Comparison of ENCODE assay signal across 21 mouse cellular contexts in genomic region chr2:37781421-37781820, GRCm38 (mm10). TPM values are rescaled to one million over a fixed set of nuclear protein-coding genes. Genes with fewer than 3 reads are reported as not detected.
DNase-seq lines count a peak whose midpoint lies in the region; ATAC-seq lines count a peak whose summit lies in the region.
"Had no signal": no experiment of that assay in that cellular context is flagged by ENCODE, and none has a peak within 500 bp of the region (broad histone marks: within the 10 kb centered on the region; RNA-seq: fewer than 3 reads in every experiment).

No protein-coding gene starts in this region.

- DNase-seq in forebrain, embryonic 10.5 days (ENCODE audit: extremely low spot score, low spot score): no peak
- DNase-seq in heart, adult 8-10 months (ENCODE audit: low spot score): no peak
- DNase-seq in midbrain, embryonic 10.5 days (ENCODE audit: low spot score): no peak
- no peak for DNase-seq in cerebellum, adult 9-10 months
- no peak for DNase-seq in gastrocnemius, postnatal 25 days
- DNase-seq: adrenal gland, postnatal 14 days; cerebellum, adult 9-11 months; kidney, adult 8-10 months; kidney, postnatal 25 days; layer of hippocampus, postnatal 36 days; liver, postnatal 0 days; lung, postnatal 10 days had no signal

- 18% methylated on average over 3 of the region's 3 CpGs for WGBS in forebrain, embryonic 10.5 days
- 12% methylated on average over 3 of the region's 3 CpGs for WGBS in forebrain, embryonic 16.5 days
- 10% methylated on average over 3 of the region's 3 CpGs for WGBS in heart, embryonic 13.5 days
- 5% methylated on average over 3 of the region's 3 CpGs for WGBS in midbrain, embryonic 10.5 days
- WGBS in midbrain, embryonic 16.5 days: 26% methylated on average over 3 of the region's 3 CpGs

- peak overlapping the region; percentile 46 for H3K4me3 ChIP-seq in forebrain, embryonic 10.5 days
- no peak overlapping the region for H3K4me3 ChIP-seq in forebrain, embryonic 16.5 days (replicated peaks; ENCODE audit: low read length)
- no peak overlapping the region for H3K4me3 ChIP-seq in heart, embryonic 13.5 days
- peak overlapping the region; percentile 48; the same call in 1 of the 2 replicates for H3K4me3 ChIP-seq in midbrain, embryonic 10.5 days
- H3K4me3 ChIP-seq in midbrain, embryonic 16.5 days (ENCODE audit: low read depth, low read length): no peak overlapping the region
- H3K4me3 ChIP-seq: embryonic facial prominence, embryonic 12.5 days; limb, embryonic 12.5 days had no signal

- no peak for ATAC-seq in forebrain, embryonic 16.5 days
- no peak for ATAC-seq in heart, embryonic 13.5 days (ENCODE audit: extremely low read depth, insufficient number of reproducible peaks, low FRiP score, low TSS enrichment)
- no peak for ATAC-seq in midbrain, embryonic 16.5 days
- ATAC-seq: CD4-positive, CD25-positive, alpha-beta regulatory T cell, adult 4 months; liver, postnatal 0 days had no signal

- no peak overlapping the region for H3K9ac ChIP-seq in forebrain, embryonic 16.5 days (replicated peaks; ENCODE audit: low read depth, low read length)
- H3K9ac ChIP-seq in heart, embryonic 13.5 days: no peak overlapping the region
- no peak overlapping the region for H3K9ac ChIP-seq in midbrain, embryonic 16.5 days (ENCODE audit: low read depth, low read length)
- H3K9ac ChIP-seq: embryonic facial prominence, embryonic 12.5 days; limb, embryonic 12.5 days; liver, postnatal 0 days had no signal

- H3K9me3 ChIP-seq in forebrain, embryonic 10.5 days: no peaks in the 10 kb centered on the region; the same call in 1 of the 2 replicates
- no peaks in the 10 kb centered on the region for H3K9me3 ChIP-seq in forebrain, embryonic 16.5 days (ENCODE audit: control insufficient read depth, low read length)
- no peaks in the 10 kb centered on the region for H3K9me3 ChIP-seq in heart, embryonic 13.5 days
- H3K9me3 ChIP-seq in midbrain, embryonic 10.5 days (replicated peaks): no peaks in the 10 kb centered on the region
- H3K9me3 ChIP-seq in midbrain, embryonic 16.5 days (replicated peaks; ENCODE audit: control insufficient read depth, low read length, poor library complexity, severe bottlenecking): no peaks in the 10 kb centered on the region
- H3K9me3 ChIP-seq: embryonic facial prominence, embryonic 12.5 days; heart, embryonic 15.5 days; limb, embryonic 12.5 days; midbrain, embryonic 12.5 days had no signal

- no peak overlapping the region for H3K4me2 ChIP-seq in forebrain, embryonic 16.5 days (ENCODE audit: low read length)
- H3K4me2 ChIP-seq in heart, embryonic 13.5 days: peak overlapping the region; percentile 70; the same call in 1 of the 2 replicates
- no peak overlapping the region for H3K4me2 ChIP-seq in midbrain, embryonic 16.5 days (ENCODE audit: low read length)

- H3K27ac ChIP-seq in forebrain, embryonic 10.5 days: peak overlapping the region; percentile 87
- no peak overlapping the region for H3K27ac ChIP-seq in forebrain, embryonic 16.5 days (ENCODE audit: low read length)
- peak overlapping the region; percentile 80 for H3K27ac ChIP-seq in heart, embryonic 13.5 days (replicated peaks)
- peak overlapping the region; percentile 90 for H3K27ac ChIP-seq in midbrain, embryonic 10.5 days (replicated peaks)
- no peak overlapping the region for H3K27ac ChIP-seq in midbrain, embryonic 16.5 days (ENCODE audit: low read length)
- H3K27ac ChIP-seq: embryonic facial prominence, embryonic 12.5 days; limb, embryonic 12.5 days had no signal

- H3K4me1 ChIP-seq in forebrain, embryonic 10.5 days: peaks cover 89% of the 10 kb centered on the region
- peaks cover 49% of the 10 kb centered on the region for H3K4me1 ChIP-seq in forebrain, embryonic 16.5 days (replicated peaks; ENCODE audit: control insufficient read depth, insufficient read depth, low read length)
- H3K4me1 ChIP-seq in heart, embryonic 13.5 days: peaks cover 69% of the 10 kb centered on the region
- peaks cover 84% of the 10 kb centered on the region for H3K4me1 ChIP-seq in midbrain, embryonic 10.5 days
- H3K4me1 ChIP-seq in midbrain, embryonic 16.5 days (ENCODE audit: control insufficient read depth, insufficient read depth, low read length): peaks cover 28% of the 10 kb centered on the region

- H3K27me3 ChIP-seq in forebrain, embryonic 10.5 days (ENCODE audit: poor library complexity, severe bottlenecking): peaks cover 21% of the 10 kb centered on the region
- 0 out of 2 replicates have a peak, but pooled peaks cover 1% of the 10 kb centered on the region for H3K27me3 ChIP-seq in forebrain, embryonic 16.5 days (replicated peaks; ENCODE audit: control insufficient read depth, insufficient read depth, low read length)
- peaks cover 21% of the 10 kb centered on the region for H3K27me3 ChIP-seq in heart, embryonic 13.5 days (replicated peaks)
- peaks cover 13% of the 10 kb centered on the region for H3K27me3 ChIP-seq in midbrain, embryonic 10.5 days (ENCODE audit: low read depth, poor library complexity, severe bottlenecking)
- H3K27me3 ChIP-seq in midbrain, embryonic 16.5 days (ENCODE audit: control insufficient read depth, insufficient read depth, low read depth, low read length): no peaks in the 10 kb centered on the region

- peaks cover 39% of the 10 kb centered on the region for H3K36me3 ChIP-seq in forebrain, embryonic 10.5 days (replicated peaks)
- H3K36me3 ChIP-seq in forebrain, embryonic 16.5 days (ENCODE audit: control insufficient read depth, insufficient read depth): no peaks in the 10 kb centered on the region
- no peaks in the 10 kb centered on the region for H3K36me3 ChIP-seq in heart, embryonic 13.5 days
- H3K36me3 ChIP-seq in midbrain, embryonic 10.5 days: peaks cover 34% of the 10 kb centered on the region
- H3K36me3 ChIP-seq in midbrain, embryonic 16.5 days (ENCODE audit: control insufficient read depth, insufficient read depth, low read length): no peaks in the 10 kb centered on the region
- H3K36me3 ChIP-seq: embryonic facial prominence, embryonic 12.5 days; heart, embryonic 15.5 days; limb, embryonic 12.5 days had no signal

RNA-seq across cellular contexts. Expression of gene Crb2, which starts 5.4 kb away (rescaled TPM):
- polyA plus RNA-seq in forebrain, embryonic 10.5 days (2016; fragmentation: Nextera tagmentation; extraction: Ambion mirVana): 30.4 and 30.9 TPM in 2 replicates
- polyA plus RNA-seq in forebrain, embryonic 16.5 days (2015; fragmentation: Nextera tagmentation; extraction: Ambion mirVana): 5.0 and 5.7 TPM in 2 replicates
- polyA plus RNA-seq in heart, embryonic 13.5 days (2015; fragmentation: Nextera tagmentation; extraction: Ambion mirVana): 3.0 and 4.0 TPM in 2 replicates
- total RNA-seq in heart, adult 8-10 months (2022): 1 to 10 TPM in 1 of 4 experiments, under 1 TPM in 3; 0.41 to 1.1 (median 0.77) TPM
- polyA plus RNA-seq in midbrain, embryonic 10.5 days (2016; fragmentation: Nextera tagmentation; extraction: Ambion mirVana): 31.1 and 31.4 TPM in 2 replicates
- polyA plus RNA-seq in midbrain, embryonic 16.5 days (2015; fragmentation: Nextera tagmentation; extraction: Ambion mirVana): 4.2 and 5.3 TPM in 2 replicates
- total RNA-seq in gastrocnemius, postnatal 25 days (2021): not detected
- total RNA-seq: common myeloid progenitor, adult 5-6 weeks had no signal

Comparison
In these comparisons a context has a peak if more than half of its experiments do, and no peak if none do; other contexts are left out.
1. H3K27ac ChIP-seq: peak in forebrain, embryonic 10.5 days (single experiment), heart, embryonic 13.5 days (single experiment) and midbrain, embryonic 10.5 days (single experiment); none in forebrain, embryonic 16.5 days (single experiment) and midbrain, embryonic 16.5 days (single experiment).
2. H3K4me3 ChIP-seq: peak in forebrain, embryonic 10.5 days (single experiment) and midbrain, embryonic 10.5 days (single experiment); none in forebrain, embryonic 16.5 days (single experiment), heart, embryonic 13.5 days (single experiment) and midbrain, embryonic 16.5 days (single experiment).